Mouse (Mus musculus): ENCODE results near the gene Adam1a.

The Adam1a gene

DNA sequence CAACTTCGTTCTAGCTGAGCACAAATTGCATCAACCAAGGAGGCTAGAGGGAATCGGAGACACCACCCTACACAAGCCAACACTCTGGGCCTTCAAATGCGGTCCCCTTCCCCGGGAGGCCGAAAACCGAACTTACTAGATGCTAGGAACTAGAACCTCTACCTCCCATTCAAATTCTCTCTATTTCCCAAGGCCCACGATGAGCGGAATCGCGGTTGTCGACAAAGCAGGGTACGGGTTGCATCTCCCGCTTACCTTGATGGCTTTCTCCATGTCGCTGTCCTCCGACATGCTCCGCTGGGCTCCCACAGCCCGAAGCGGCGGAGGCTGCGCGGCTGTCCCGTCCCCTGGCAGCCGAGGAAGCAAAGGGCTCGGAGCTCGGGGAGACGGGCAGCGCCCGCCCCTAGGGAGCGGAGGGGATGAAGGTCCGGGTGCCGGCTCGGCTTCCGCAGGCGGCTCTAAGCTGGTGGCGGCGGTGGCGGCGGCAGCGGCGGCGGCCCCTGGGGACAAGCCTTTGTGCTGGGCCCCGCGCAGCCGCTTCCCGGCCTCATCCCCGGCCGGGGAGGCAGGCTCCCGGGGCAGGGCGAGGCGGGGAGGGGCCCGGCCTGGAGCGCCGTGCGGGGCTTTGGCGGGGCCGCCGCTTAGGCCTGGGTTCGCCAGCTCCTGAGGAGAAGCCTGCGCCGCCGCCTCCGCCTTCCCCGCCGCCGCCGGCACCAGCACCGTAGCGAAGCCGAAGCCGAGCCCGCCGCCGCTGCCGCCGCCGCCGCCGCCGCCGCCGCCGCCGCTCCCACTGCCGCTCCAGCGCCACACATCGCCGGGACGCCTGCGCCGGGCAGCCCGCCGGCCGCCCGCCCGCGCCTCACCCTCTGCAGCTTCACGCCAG, at the start of gene Adam1a, which contains the start of gene Gm42878:
Gene Adam1a (minus strand): TSS at position 573 of the 883 bp plus-strand sequence.
Gene Gm42878 (minus strand): TSS at position 573 of the 883 bp plus-strand sequence.
- peak; percentile 42 for ATAC-seq (ENCODE audit: low TSS enrichment)

DNA sequence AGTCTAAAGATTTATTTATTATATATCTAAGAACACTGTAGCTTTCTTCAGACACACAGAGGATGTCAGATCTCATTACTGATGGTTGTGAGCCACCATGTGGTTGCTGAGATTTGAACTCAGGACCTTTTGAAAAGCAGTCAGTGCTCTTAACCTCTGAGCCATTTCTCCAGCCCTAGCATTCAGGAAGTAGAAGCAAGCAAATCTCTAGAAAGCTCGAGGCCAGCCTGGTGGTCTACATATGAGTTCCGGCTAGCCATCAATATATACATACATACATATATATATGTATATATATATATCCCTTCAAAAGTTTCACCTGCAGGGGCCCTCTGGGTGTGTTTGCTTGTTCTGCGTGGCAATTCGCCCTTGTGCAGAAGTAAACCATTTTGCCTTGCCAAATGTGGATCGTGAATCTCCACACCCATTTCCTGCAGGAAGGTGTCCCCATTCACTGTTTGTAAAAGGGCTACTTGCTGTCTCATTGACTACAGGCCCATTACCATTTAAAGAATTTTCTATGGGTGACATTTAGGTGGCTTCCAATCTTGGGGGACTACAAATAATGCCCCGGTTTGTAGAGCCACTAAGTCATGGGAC, 49.5 kb upstream of the Adam1a start:
- no peak for ATAC-seq (ENCODE audit: low TSS enrichment)

- ATAC-seq (ENCODE audit: low TSS enrichment): peak; percentile 75
Observed at GRCm38 (mm10) chr5:121593451-121594401, 48.4 kb upstream of the Adam1a start, which contains the start of gene Aldh2. Aldh2 (minus strand) TSS chr5:121593824.

DNA sequence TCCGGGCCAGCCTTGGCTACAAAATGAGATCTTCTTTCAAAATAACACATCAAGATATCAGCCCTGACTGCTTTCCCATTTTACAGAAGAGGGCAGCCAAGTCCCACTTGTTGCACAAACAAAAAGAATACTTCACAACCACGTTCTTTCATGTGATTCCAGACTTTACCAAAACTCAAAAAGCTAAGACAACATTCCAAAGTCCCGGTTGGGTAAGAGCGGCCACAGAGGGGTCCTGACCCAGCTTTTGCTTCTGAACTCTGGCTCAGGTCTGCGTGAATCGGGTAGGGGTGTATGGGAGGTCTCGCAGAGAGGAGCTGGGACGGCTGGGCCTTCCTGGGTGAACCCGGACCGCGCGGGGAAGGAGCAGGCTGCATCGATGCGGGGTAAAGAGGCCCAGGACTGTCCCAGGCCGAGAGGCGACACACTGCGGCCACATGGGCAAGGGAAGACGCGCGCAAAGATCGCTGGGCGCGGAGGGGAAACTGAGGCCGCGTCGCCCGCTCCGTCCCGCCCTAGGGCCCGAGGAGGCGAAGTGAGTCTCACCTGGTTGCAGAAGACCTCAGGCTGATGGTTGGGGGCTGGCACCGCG, 47.6 kb upstream of the Adam1a start:
- ATAC-seq (ENCODE audit: low TSS enrichment): peak; percentile 5; the same call in 1 of the 2 replicates

- ATAC-seq (ENCODE audit: low TSS enrichment): no peak
Observed at GRCm38 (mm10) chr5:121592064-121592815, 47.0 kb upstream of the Adam1a start.

GRCm38 (mm10) chr5:121591417-121592063, 46.3 kb upstream of the Adam1a start:
- no peak for ATAC-seq (ENCODE audit: low TSS enrichment)

DNA sequence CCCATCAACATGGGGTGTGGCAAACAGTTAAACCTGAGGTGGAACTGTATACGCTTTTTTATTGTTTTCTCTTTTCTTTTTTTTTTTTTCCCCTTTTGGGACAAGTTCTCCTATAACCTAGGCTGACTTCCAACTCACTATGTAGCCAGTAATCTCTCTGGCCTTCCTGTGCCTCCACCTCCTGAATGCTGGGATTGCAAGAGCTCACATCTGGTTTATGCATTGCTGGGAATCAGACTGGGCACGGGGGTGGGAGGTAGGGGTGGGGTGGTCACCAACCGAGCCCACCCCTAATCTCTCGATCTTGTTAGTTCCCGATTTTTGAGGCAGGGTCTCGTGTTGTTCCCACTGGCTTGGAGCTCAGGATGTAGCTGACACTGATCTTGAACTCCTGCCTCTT, 44.6 kb upstream of the Adam1a start:
- no peak for ATAC-seq (ENCODE audit: low TSS enrichment)

GRCm38 (mm10) chr5:121586400-121587039, 41.2 kb upstream of the Adam1a start:
- ATAC-seq (ENCODE audit: low TSS enrichment): peak; percentile 91

DNA sequence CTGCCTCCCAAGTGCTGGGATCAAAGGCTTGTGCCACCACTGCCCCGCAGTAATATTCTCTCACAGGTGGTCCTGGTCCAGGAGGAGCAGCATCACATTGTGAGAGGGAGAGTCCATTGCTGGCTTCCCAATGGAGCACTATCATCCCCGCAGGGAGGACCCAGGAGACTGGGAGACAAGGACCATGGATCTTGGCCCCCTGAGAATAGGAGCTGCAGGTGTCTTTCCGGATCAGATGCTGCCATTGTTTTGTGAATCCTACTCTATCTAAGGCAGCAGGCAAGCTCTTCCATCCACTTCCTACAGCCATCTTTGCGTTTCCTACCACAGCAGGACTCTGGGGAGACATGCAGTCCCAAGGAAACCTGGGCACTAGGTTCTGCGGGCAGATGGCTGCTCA, 40.4 kb upstream of the Adam1a start:
- ATAC-seq (ENCODE audit: low TSS enrichment): no peak

DNA sequence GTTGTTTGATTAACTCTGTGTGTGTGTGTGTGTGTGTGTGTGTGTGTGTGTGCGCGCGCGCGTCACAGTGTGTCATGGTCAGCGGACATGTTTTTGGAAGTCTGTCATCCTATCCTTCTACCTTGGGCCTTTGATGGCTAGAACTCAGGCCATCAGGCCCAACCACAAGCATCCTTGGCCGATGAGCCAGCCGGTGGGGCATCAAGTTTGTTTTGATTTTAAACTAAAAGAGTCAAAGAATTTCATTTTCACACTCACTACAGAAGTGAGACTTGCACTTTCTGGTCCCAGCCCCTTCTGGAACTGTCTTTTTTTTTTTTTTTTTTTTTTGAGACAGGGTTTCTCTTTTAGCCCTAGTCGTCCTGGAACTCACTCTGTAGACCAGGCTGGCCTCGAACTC, 39.7 kb upstream of the Adam1a start:
- no peak for ATAC-seq (ENCODE audit: low TSS enrichment)

- peak; percentile 45; the same call in 1 of the 2 replicates for ATAC-seq (ENCODE audit: low TSS enrichment)
Observed at GRCm38 (mm10) chr5:121583765-121584501, 38.7 kb upstream of the Adam1a start.

DNA sequence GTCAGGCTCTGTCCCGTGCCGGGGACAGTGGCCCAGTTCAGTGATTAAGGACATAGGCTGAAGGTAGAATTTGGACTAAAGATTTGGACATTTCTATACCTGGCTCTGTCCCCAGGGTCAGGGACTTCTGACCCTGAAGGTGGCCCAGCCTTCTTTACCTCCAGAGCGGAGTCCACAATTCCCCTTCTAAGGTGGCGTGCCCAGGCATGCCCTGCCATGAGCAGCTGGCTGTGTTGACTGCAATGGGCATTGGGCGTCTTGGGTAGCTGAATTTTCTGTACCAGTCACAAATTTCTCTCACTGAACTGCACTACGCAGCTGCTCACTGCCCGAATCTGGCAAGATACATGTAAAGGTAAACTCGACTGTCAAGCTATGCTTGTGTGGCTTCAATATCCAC, 36.7 kb upstream of the Adam1a start:
- no peak for ATAC-seq (ENCODE audit: low TSS enrichment)

DNA sequence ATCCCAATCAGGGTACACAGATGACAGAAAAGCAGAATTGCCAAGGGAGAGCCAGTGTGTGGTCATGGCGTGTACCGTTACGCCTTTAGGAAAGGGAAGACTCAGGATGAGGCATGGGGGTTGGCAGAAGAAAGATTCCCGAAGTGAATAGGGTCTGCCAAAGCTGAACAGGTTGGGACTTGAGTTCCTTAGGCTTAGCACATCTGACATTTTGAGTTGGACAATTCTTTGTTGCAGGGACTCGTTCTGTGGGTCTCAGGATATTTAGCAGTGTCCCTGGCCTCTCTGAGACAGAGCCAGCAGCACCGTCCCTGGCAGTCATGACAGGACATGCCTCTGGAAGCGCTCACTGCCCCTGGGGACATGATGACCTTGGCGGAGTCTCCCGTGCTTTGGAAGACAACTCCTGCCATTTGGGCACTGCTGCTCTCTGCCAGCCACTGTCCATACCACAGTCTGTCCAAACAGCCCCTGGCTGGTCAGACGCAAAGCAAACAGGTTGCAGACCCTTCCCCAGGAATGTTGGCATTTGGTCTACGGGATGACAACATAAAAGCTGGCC, 31.7 kb upstream of the Adam1a start:
- ATAC-seq (ENCODE audit: low TSS enrichment): no peak

- ATAC-seq (ENCODE audit: low TSS enrichment): no peak
Observed at GRCm38 (mm10) chr5:121575867-121576266, 30.6 kb upstream of the Adam1a start.

GRCm38 (mm10) chr5:121574145-121574544, 28.9 kb upstream of the Adam1a start:
- no peak for ATAC-seq (ENCODE audit: low TSS enrichment)

- no peak for ATAC-seq (ENCODE audit: low TSS enrichment)
Observed at GRCm38 (mm10) chr5:121570787-121571186, 25.5 kb upstream of the Adam1a start.

- ATAC-seq (ENCODE audit: low TSS enrichment): no peak
Observed at GRCm38 (mm10) chr5:121569881-121570420, 24.7 kb upstream of the Adam1a start.

GRCm38 (mm10) chr5:121566035-121566681, 20.9 kb upstream of the Adam1a start:
- ATAC-seq (ENCODE audit: low TSS enrichment): no peak

Measured in frontal cortex, adult (tissue).